Mouse (Mus musculus) CH12.LX (cell line): Measurements from ENCODE around the gene Ahr.

Experiments
- CHD2 ChIP-seq: IDR thresholded peaks from 2 replicates; pipeline ENCODE4 v1.6.1; 2011; ENCODE audit warnings: low read length, improper control_type of control experiment
- CTCF ChIP-seq, 2 experiments: IDR thresholded peaks in 1 of 2; conservative IDR thresholded peaks in 1 of 2; 2 replicates each; pipeline ENCODE4 v1.5.1; 2011 to 2012; ENCODE audit warnings: low read depth in 2 of 2, low read length in 2 of 2, improper control_type of control experiment in 1 of 2, inconsistent platforms in 1 of 2, mild to moderate bottlenecking in 1 of 2, moderate library complexity in 1 of 2
- E2F4 ChIP-seq: IDR thresholded peaks from 2 replicates; pipeline ENCODE4 v1.6.1; 2011; ENCODE audit warnings: low read depth, low read length, improper control_type of control experiment; ENCODE audit not compliant: insufficient replicate concordance
- ELF1 ChIP-seq: IDR thresholded peaks from 2 replicates; pipeline ENCODE4 v1.6.1; 2014; ENCODE audit warnings: low read depth, mild to moderate bottlenecking, inconsistent platforms, low read length, improper control_type of control experiment
- EP300 ChIP-seq: IDR thresholded peaks from 2 replicates; pipeline ENCODE4 v1.6.1; 2011; ENCODE audit warnings: low read length, improper control_type of control experiment
- KAT2A ChIP-seq: IDR thresholded peaks from 2 replicates; pipeline ENCODE4 v1.6.1; 2012; ENCODE audit warnings: low read length, improper control_type of control experiment, inconsistent platforms; ENCODE audit not compliant: insufficient replicate concordance
- POLR2A ChIP-seq: IDR thresholded peaks from 2 replicates; pipeline ENCODE4 v1.6.1; 2011; ENCODE audit warnings: low read depth, mild to moderate bottlenecking, improper control_type of control experiment, low read length
- SIN3A ChIP-seq: IDR thresholded peaks from 2 replicates; pipeline ENCODE4 v1.6.1; 2012; ENCODE audit warnings: low read length, improper control_type of control experiment, inconsistent platforms
- SMC3 ChIP-seq: IDR thresholded peaks from 2 replicates; pipeline ENCODE4 v1.6.1; 2011; ENCODE audit warnings: low read depth, low read length, improper control_type of control experiment
- TBP ChIP-seq: conservative IDR thresholded peaks from 2 replicates; pipeline ENCODE4 v1.6.1; 2011; ENCODE audit warnings: low read depth, low read length, improper control_type of control experiment
- TCF12 ChIP-seq: IDR thresholded peaks from 2 replicates; pipeline ENCODE4 v1.6.1; 2014; ENCODE audit warnings: low read depth, mild to moderate bottlenecking, inconsistent platforms, low read length, improper control_type of control experiment
- USF2 ChIP-seq: conservative IDR thresholded peaks from 2 replicates; pipeline ENCODE4 v1.6.1; 2011; ENCODE audit warnings: low read depth, low read length, improper control_type of control experiment
- ZC3H11A ChIP-seq: IDR thresholded peaks from 2 replicates; pipeline ENCODE4 v1.6.1; 2012; ENCODE audit warnings: low read depth, mild to moderate bottlenecking, inconsistent platforms, low read length, improper control_type of control experiment
- ZMIZ1 ChIP-seq: IDR thresholded peaks from 2 replicates; pipeline ENCODE4 v1.6.1; 2012; ENCODE audit warnings: low read depth, mild to moderate bottlenecking, inconsistent platforms, low read length, improper control_type of control experiment

DNA sequence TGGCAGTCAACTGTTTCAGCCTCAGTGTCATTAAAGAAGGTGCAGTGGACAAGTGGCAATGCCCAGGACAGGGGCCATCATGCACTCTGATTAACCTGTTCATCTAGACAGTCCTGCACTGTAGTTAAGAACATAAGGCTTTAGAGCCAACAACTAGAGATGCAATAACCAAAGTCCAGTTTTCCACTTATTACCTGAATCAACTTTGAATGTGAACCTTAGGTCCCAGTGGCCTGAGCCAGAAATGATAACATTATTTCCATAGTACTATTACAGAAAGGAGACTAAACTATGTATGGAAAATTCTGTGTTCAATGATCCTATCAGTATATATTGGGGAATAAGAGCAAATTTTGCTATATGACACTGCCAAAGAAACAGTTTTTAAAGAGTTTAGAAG lies 4.3 kb downstream of the Ahr start:
- TF ChIP-seq POLR2A, result no peak
- TF ChIP-seq CTCF (conservative IDR thresholded peaks at IDR 0.05 in 1 of 2, IDR thresholded peaks at IDR 0.05 in 1 of 2; ENCODE audit: low read depth in 2 of 2, low read length in 2 of 2), result no peak
- no peak for TF ChIP-seq ZC3H11A
- no peak for TF ChIP-seq ELF1
- TF ChIP-seq TBP, result no peak
- TF ChIP-seq CHD2, result no peak
- TF ChIP-seq SMC3, result no peak
- TF ChIP-seq EP300, result no peak
- no peak for TF ChIP-seq ZMIZ1
- no peak for TF ChIP-seq TCF12
- no peak for TF ChIP-seq SIN3A
- no peak for TF ChIP-seq KAT2A
- TF ChIP-seq E2F4, result no peak
- no peak for TF ChIP-seq USF2
